Mouse (Mus musculus): Measurements from ENCODE around the gene Pla2g4b.

Gene Pla2g4b

GRCm38 (mm10) chr2:120062248-120062647 is 29.0 kb downstream of the Pla2g4b start:
- DNase-seq (ENCODE audit: low spot score in 2 of 2), result no peak

- no peak for DNase-seq (ENCODE audit: low spot score in 2 of 2)
Observed at GRCm38 (mm10) chr2:120064639-120065038, 31.4 kb downstream of the Pla2g4b start.

GRCm38 (mm10) chr2:120065243-120065642 is 32.0 kb downstream of the Pla2g4b start:
- DNase-seq (ENCODE audit: low spot score in 2 of 2), result no peak

GRCm38 (mm10) chr2:120066224-120066623 is 33.0 kb downstream of the Pla2g4b start:
- DNase-seq (ENCODE audit: low spot score in 2 of 2), result no peak

GRCm38 (mm10) chr2:120068555-120069465 is 35.6 kb downstream of the Pla2g4b start:
- no peak for DNase-seq (ENCODE audit: low spot score in 2 of 2)

GRCm38 (mm10) chr2:120069466-120069990 is 36.3 kb downstream of the Pla2g4b start:
- DNase-seq (ENCODE audit: low spot score in 2 of 2), result no peak

GRCm38 (mm10) chr2:120074096-120074495 is 40.9 kb downstream of the Pla2g4b start:
- no peak for DNase-seq (ENCODE audit: low spot score in 2 of 2)

GRCm38 (mm10) chr2:120076076-120076705 is 43.0 kb downstream of the Pla2g4b start:
- DNase-seq (ENCODE audit: low spot score in 2 of 2), result peak in 1 of 2 experiments; percentile 65

- DNase-seq (ENCODE audit: low spot score in 2 of 2), result no peak
Observed at GRCm38 (mm10) chr2:120082416-120082815, 49.2 kb downstream of the Pla2g4b start.

GRCm38 (mm10) chr2:120084593-120085361 is 51.6 kb downstream of the Pla2g4b start:
- DNase-seq (ENCODE audit: low spot score in 2 of 2), result peak; percentile 53 to 58

GRCm38 (mm10) chr2:120086038-120086437 is 52.8 kb downstream of the Pla2g4b start:
- no peak for DNase-seq (ENCODE audit: low spot score in 2 of 2)

GRCm38 (mm10) chr2:120087391-120087790 is 54.2 kb downstream of the Pla2g4b start:
- DNase-seq (ENCODE audit: low spot score in 2 of 2), result no peak

GRCm38 (mm10) chr2:120087897-120088296 is 54.7 kb downstream of the Pla2g4b start:
- no peak for DNase-seq (ENCODE audit: low spot score in 2 of 2)

- DNase-seq (ENCODE audit: low spot score in 2 of 2), result no peak
Observed at GRCm38 (mm10) chr2:120090979-120091378, 57.8 kb downstream of the Pla2g4b start.

Measured in urinary bladder, adult 18-20 months (tissue).